Mouse (Mus musculus) megakaryocyte progenitor cell, adult 5-6 weeks (primary cell): ENCODE measurements at regions not wholly inside any gene's neighbourhood (a gene's known extent, or its start where the extent isn't known, plus 50 kb on each side); places are given as distances from the start of the nearest gene placed in this dataset.
A peak's percentile ranks its signal among the peaks of the same experiment; 100 is the strongest.

Experiments used
- ATAC-seq: replicated peaks from 2 replicates; pipeline ENCODE4 v1.8.0; 2016; ENCODE audit warnings: mild to moderate bottlenecking, moderate TSS enrichment, inconsistent platforms; ENCODE audit not compliant: poor library complexity

GRCm38 (mm10) chr12:59599785-59600184 is 380.3 kb upstream of the Fbxo33 start:
- no peak for ATAC-seq

GRCm38 (mm10) chr12:59589354-59589753 is 369.8 kb upstream of the Fbxo33 start:
- no peak for ATAC-seq

GRCm38 (mm10) chr12:59582587-59582986 is 363.1 kb upstream of the Fbxo33 start:
- no peak for ATAC-seq

GRCm38 (mm10) chr12:59579694-59580093 is 360.2 kb upstream of the Fbxo33 start:
- peak; percentile 99 for ATAC-seq

- ATAC-seq = peak; percentile 72
These were observed 344.4 kb upstream of the Fbxo33 start for GRCm38 (mm10) chr12:59563960-59564359.

GRCm38 (mm10) chr12:59539788-59540187 is 320.3 kb upstream of the Fbxo33 start:
- no peak for ATAC-seq

GRCm38 (mm10) chr12:59530521-59530920 is 311.0 kb upstream of the Fbxo33 start:
- no peak for ATAC-seq

GRCm38 (mm10) chr12:59523368-59523767 is 303.8 kb upstream of the Fbxo33 start:
- no peak for ATAC-seq

GRCm38 (mm10) chr12:59521946-59522345 is 302.4 kb upstream of the Fbxo33 start:
- no peak for ATAC-seq

- no peak for ATAC-seq
These were observed 290.3 kb upstream of the Fbxo33 start for GRCm38 (mm10) chr12:59509857-59510256.

GRCm38 (mm10) chr12:59509175-59509574 is 289.6 kb upstream of the Fbxo33 start:
- no peak for ATAC-seq

- no peak for ATAC-seq
These were observed 287.9 kb upstream of the Fbxo33 start for GRCm38 (mm10) chr12:59507431-59507830.

- no peak for ATAC-seq
These were observed 277.9 kb upstream of the Fbxo33 start for GRCm38 (mm10) chr12:59497434-59497833.

- ATAC-seq = no peak
These were observed 268.5 kb upstream of the Fbxo33 start for GRCm38 (mm10) chr12:59488019-59488418.

GRCm38 (mm10) chr12:59487507-59487906 is 268.0 kb upstream of the Fbxo33 start:
- no peak for ATAC-seq

- no peak for ATAC-seq
These were observed 241.8 kb upstream of the Fbxo33 start for GRCm38 (mm10) chr12:59460997-59461961.

GRCm38 (mm10) chr12:59456175-59456851 is 236.8 kb upstream of the Fbxo33 start:
- ATAC-seq = no peak

- ATAC-seq = no peak
These were observed 195.5 kb upstream of the Fbxo33 start for GRCm38 (mm10) chr12:59415051-59415450.

- no peak for ATAC-seq
These were observed 192.0 kb upstream of the Fbxo33 start for GRCm38 (mm10) chr12:59411491-59411890.

- ATAC-seq = no peak
These were observed 171.6 kb upstream of the Fbxo33 start for GRCm38 (mm10) chr12:59391103-59391502.

GRCm38 (mm10) chr12:59382812-59383211 is 163.3 kb upstream of the Fbxo33 start:
- ATAC-seq = peak; percentile 79

- ATAC-seq = no peak
These were observed 122.1 kb upstream of the Fbxo33 start for GRCm38 (mm10) chr12:59341586-59341985.
